Mouse (Mus musculus): ENCODE data around the gene Ets1.

Ets1 gene

GRCm38 (mm10) chr9:32712383-32712910, 76.4 kb downstream of the Ets1 start:
- no peak for DNase-seq (ENCODE audit: low spot score in 2 of 2)

DNA sequence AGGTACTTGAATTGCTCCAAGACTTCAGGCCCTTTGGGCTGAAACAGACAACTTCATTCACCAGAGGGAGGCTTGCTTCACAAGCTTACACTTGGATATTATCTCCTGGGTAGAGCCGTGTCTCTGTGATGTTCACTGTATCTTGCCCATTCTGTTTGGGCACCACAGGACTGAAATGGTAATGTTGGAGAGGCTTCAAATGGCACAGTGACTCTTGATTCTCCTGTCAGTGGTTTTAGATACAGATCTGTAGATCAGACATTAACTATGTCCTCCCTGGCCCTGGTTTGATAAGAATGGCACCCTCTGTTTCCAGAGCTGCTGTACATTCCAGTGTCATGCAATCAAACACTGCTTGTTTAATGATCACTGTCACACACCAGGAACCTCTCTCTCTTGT, 77.1 kb downstream of the Ets1 start:
- DNase-seq (ENCODE audit: low spot score in 2 of 2), result no peak

GRCm38 (mm10) chr9:32713790-32714189, 77.8 kb downstream of the Ets1 start:
- DNase-seq (ENCODE audit: low spot score in 2 of 2), result no peak

DNA sequence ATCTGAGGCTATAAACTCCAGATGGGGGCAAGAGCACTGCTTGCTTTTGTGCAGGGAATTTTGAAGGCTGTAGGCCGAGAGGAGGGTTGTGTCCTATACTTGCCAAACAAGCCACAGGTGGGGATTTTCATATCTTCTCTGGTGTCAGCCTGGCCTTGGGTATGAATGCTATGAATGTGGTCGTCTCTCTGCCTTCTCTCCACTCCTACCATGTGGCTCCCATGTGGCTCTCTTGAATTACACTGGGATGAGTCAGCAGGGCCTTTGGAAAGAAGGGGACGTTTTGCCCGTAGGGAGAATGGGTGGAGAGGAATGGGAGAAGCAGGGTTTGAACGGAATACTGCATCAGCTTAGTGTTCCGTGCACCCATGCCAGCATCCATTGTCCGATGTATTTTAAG, 78.5 kb downstream of the Ets1 start:
- DNase-seq (ENCODE audit: low spot score in 2 of 2), result no peak

DNA sequence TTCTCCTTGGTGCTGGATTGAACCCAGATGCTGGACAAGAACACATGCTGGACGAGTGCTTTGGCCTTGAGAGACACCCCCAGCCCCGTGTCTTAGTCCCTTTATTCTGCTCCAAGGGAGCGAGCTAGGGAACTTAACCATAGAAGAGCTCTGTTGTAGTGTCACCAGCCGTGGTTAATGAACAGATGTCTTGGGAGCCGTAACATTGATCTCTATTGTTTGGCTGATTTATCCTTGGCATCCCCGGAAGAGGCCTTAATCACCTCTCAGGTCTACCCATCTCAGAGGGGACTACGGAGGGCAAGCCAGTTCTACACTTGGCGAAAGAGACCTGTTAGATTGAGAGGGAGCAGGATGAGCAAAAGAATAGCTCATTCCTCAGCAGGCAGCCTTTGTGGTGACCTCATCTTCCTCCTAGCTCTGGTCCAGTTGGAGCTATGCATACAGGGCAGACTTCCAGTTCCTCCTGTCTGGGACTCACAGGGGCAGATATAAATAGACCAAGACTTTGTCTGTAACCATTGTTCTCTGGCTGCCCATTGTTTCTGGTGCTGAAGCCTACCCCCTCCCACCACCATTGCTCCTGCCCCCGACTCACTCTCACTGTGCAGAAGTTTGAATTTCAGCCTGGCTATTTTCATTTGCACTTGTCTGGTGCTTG, 79.9 kb downstream of the Ets1 start:
- DNase-seq (ENCODE audit: low spot score in 2 of 2), result peak in 1 of 2 experiments; percentile 34

- no peak for DNase-seq (ENCODE audit: low spot score in 2 of 2)
Observed at GRCm38 (mm10) chr9:32717268-32717920, 81.4 kb downstream of the Ets1 start.

- no peak for DNase-seq (ENCODE audit: low spot score in 2 of 2)
Observed at GRCm38 (mm10) chr9:32717931-32718820, 82.2 kb downstream of the Ets1 start.

- no peak for DNase-seq (ENCODE audit: low spot score in 2 of 2)
Observed at GRCm38 (mm10) chr9:32718868-32719267, 82.8 kb downstream of the Ets1 start.

DNA sequence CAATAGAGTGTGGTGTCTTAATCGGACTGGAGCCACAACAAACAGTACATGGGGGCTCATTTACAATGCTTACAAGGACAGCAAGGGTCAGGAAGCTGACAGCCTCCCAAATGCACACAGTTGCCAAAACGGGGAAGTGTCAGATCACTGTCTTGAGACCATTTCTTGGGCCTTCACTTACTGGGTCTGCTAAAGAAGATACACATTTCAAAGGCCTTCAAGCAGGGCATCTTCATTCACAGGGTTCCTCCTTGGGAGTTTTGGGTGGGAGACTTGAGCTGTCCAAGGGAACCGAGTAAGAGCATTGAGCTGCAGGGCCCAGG, 83.9 kb downstream of the Ets1 start:
- DNase-seq (ENCODE audit: low spot score in 2 of 2), result no peak

DNA sequence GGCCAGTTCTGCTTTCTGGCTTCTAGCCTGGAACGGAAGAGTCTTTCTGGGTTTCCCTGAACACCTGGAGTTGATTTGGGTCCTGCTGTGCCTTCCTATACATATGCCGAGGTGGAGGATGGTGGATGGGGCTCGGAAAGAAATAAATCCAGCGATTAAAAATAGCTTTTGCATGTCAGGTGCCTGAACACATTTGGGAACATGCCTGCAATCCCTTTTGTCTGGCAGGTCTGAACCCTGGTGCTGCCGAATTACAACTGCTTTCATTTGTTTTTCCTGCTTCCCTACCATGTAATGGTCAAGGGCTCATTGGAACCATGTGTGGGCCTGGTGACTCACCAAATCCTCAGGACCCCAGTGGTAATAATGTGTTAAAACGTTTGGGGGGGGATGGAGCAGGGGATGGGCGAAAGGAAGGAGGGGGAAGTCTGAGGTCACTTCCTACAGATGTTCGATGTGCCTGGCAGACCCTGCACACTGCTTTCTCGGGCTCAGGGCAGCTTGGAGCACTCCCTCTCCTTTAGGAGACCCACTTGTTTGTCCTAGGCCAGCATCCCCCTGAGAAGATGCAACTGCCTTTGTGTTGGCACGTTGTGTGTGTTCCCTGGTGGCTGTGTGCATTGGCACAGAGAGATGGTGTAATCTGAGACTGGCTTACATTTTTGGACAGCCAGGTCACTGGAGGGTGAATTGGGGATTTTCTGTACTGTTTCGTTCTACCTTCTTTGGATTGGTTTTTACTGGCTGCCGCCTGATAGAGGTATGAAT, 84.4 kb downstream of the Ets1 start:
- no peak for DNase-seq (ENCODE audit: low spot score in 2 of 2)

- no peak for DNase-seq (ENCODE audit: low spot score in 2 of 2)
Observed at GRCm38 (mm10) chr9:32721081-32721480, 85.1 kb downstream of the Ets1 start.

DNA sequence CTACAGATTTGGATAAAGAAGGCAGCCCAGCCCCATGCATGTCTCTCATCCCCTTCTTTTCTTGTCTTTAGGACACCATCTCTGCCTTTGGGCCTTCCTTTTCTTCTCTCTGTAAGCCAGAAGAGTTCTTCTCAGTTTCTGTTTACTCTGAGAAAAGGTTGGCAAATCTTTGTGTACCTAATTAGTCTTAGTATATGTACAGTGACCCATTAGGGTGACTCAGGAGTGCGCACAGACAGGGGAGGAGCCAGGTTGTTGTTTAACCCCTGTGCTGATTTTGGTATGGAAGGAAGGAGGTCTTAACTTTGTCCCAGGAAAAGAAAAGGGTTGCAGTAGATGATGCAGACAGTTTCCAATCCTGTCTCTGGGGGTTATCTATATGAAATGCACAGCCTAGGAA, 86.2 kb downstream of the Ets1 start:
- no peak for DNase-seq (ENCODE audit: low spot score in 2 of 2)

DNA sequence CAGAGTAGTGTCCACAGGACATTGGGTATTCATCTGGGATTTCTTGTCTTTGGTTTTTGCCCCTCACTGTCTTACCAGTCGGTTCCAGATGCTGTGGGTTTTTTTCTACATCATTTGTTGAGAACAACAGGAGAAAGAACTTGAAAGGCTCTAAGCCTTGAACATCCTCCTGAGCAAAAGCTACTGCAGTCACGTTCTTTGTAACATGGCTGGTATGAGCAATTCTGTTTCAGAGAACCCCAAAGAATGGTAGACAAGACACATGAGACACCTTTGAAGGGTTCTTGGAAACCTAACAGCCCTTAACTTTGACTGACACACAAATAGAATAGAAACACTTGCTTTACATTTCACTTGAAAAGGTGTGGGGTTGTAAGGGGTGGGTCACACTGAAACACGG, 86.9 kb downstream of the Ets1 start:
- DNase-seq (ENCODE audit: low spot score in 2 of 2), result no peak

GRCm38 (mm10) chr9:32724131-32724825, 88.3 kb downstream of the Ets1 start:
- no peak for DNase-seq (ENCODE audit: low spot score in 2 of 2)

DNA sequence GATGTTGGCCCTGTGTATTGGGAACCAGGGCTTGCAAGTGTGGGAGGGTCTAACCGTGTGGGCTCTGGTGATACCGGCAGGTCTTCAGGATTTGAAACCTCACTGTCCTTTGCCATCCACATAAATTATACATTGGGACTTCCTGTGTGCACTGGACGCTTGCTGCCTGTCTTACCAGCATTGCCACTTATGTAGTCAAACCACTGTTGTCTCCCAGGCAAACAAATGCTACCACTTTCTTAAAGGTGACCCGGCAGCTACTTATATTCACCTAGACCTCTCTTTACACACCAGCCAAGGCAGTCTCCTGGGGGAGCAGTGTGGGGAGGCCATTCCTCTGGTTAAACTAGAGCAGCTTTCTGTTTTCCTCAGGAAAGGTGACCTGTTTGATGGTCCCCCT, 89.9 kb downstream of the Ets1 start:
- DNase-seq (ENCODE audit: low spot score in 2 of 2), result no peak

DNA sequence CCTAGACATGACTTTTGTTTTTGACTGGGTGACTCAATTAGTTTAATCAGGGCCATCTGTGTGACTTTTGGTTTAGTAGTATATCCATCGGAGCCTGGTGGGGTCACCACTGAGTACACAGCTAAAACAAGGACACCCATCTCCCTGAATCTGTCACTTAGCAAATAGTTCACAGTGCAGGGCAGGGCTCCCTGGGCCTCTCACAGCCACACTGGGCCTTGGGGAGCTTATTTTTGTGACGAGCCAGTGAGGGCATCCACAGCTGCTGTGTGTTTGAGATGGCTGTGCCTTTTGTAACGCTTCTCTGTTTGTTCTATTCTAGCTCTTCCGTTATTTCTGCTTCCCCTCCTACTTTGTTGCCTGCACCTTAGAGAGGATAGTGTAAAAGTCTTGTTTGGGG, 90.6 kb downstream of the Ets1 start:
- DNase-seq (ENCODE audit: low spot score in 2 of 2), result no peak

- no peak for DNase-seq (ENCODE audit: low spot score in 2 of 2)
Observed at GRCm38 (mm10) chr9:32727058-32727457, 91.0 kb downstream of the Ets1 start.

DNA sequence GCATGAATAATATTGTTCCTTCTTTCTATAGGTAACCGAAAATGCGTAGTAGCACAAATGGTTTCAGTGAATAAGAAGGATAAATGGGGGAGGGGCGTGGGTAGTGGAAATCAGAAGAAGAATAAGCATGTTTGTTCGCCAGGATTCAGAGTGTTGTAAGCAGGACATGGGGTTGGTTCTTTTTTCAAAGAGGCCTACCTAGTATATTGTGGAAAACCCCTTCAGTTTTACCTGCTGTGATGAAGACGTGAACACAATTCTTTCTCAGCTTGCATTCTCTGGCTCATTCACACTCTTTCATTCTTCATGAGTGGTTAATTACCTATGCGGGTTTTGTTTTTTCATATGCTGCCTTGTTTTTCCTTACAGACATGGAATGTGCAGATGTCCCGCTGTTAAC, 92.3 kb downstream of the Ets1 start:
- DNase-seq (ENCODE audit: low spot score in 2 of 2), result no peak

DNA sequence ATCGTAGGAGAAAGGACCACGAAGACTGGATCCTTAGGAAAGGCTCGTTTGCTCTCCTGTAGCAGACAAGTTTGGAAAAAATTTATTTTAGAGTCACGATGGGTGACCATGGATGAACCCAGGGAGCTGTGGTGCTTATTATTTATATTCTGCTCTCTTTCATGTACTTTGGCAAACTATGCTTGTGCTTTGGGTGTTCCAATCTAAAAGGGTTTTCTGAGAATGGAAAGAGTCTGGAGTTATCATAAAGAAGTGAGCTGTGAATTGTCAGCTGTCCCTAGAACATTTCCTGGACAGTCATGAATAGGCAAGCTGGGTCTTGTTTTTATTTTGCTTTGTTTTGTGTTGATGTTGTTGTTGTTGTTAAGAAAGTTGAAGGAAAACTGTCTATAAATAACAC, 92.8 kb downstream of the Ets1 start:
- DNase-seq (ENCODE audit: low spot score in 2 of 2), result no peak

DNA sequence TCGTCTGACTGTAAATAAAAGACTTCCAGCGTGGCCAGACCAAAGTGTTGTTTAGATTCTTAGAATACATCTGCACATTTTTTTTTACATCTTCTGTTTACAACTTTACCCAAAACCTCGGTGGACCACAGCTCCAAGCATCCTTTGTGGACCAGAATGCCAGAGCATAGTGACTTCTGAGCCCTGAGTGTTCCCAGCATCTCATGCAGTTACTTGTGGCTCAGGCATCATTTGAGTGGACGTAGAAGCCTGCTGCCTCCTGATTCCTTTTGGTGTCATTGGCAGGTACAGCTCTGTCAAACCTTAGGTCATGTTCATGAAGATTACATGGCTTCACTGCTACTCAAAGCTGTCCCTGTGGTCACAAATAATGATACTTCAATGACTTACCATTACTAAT, 93.2 kb downstream of the Ets1 start:
- no peak for DNase-seq (ENCODE audit: low spot score in 2 of 2)

DNA sequence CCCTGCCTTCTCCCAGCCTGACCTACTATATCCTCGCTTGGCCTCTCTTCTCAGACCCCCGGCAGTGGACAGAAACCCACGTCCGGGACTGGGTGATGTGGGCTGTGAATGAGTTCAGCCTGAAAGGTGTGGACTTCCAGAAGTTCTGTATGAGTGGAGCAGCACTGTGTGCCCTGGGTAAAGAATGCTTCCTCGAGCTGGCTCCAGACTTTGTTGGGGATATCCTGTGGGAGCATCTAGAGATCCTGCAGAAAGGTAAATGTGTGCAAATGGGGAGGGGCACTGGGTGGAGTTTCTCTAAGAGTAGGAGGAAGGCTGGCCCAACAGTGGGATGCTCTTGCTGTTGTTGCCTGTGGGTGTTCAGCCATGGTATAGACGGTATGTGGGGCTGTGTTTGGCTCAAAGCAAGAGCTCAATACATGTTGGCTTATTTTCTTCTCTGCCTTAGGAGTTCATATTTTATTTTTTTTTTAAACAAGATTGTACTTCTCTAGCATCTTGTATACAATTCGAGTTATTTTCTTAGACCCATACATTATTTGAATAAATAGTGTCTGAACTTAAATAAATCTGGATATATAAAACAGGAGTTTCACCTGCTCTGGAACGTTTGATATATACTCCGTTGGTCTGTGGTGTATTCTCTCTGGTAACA, 94.1 kb downstream of the Ets1 start:
- DNase-seq (ENCODE audit: low spot score in 2 of 2), result no peak

All from frontal cortex, postnatal 14 days (tissue).